ENCODE assay signal across 43 mouse cellular contexts in the genomic region with DNA sequence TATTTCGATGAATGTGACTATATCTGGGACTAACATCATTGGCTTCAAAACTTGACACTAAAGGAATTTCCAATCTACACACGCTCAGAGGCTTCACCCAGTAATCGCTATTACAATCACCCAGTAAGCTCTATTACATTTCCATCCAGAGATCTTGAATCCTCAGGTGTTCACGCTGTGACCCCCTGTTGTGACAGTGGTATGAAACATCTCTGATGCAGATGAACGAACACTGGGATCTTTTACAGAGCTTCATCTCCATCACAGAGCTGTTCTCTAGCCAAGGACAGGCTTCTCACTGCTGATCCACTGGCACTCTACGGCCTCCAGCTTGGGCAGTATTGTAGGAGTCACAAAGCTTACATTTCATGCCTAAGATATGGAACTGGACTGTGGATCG. TPM values are rescaled to one million over a fixed set of nuclear protein-coding genes. Genes with fewer than 3 reads are reported as not detected.
"Had no signal": no experiment of that assay in that cellular context is flagged by ENCODE, and none has a peak within 500 bp of the region (broad histone marks: within the 10 kb centered on the region; RNA-seq: fewer than 3 reads in every experiment).

No protein-coding gene starts in this region.

- H3K4me1 ChIP-seq: heart, embryonic 10.5 days; heart, embryonic 12.5 days; hindbrain, embryonic 13.5 days; hindbrain, embryonic 15.5 days; kidney, embryonic 15.5 days; limb, embryonic 13.5 days; limb, embryonic 15.5 days; liver, embryonic 12.5 days had no signal

- DNase-seq: gastrocnemius, adult 2 months; gastrocnemius, postnatal 14 days; gastrocnemius, postnatal 36 days; heart, adult 18-20 months; heart, postnatal 10 days; kidney, adult 11 months; kidney, adult 2 months; kidney, adult 9 months; kidney, postnatal 14 days; kidney, postnatal 36 days; layer of hippocampus, adult 9-11 months; layer of hippocampus, postnatal 36 days; left cerebral cortex, postnatal 4 days had no signal

- H3K4me2 ChIP-seq: heart, embryonic 12.5 days; hindbrain, embryonic 13.5 days; hindbrain, embryonic 15.5 days; kidney, embryonic 15.5 days; limb, embryonic 13.5 days; limb, embryonic 15.5 days; liver, embryonic 12.5 days had no signal

- H3K27ac ChIP-seq: gastrocnemius, adult 2 months; heart, embryonic 10.5 days; hindbrain, embryonic 13.5 days; hindbrain, embryonic 15.5 days; hindbrain, postnatal 0 days; kidney, embryonic 15.5 days; kidney, postnatal 0 days; limb, embryonic 13.5 days; limb, embryonic 15.5 days; liver, embryonic 12.5 days; liver, embryonic 14.5 days had no signal

- ATAC-seq: hindbrain, postnatal 0 days; intestine, embryonic 16.5 days; liver, embryonic 12.5 days had no signal

- H3K27me3 ChIP-seq: heart, embryonic 12.5 days; hindbrain, embryonic 13.5 days; hindbrain, embryonic 15.5 days; kidney, embryonic 15.5 days; limb, embryonic 13.5 days; limb, embryonic 15.5 days; liver, embryonic 12.5 days had no signal

- H3K4me3 ChIP-seq: gastrocnemius, adult 2 months; heart, embryonic 10.5 days; heart, embryonic 12.5 days; hindbrain, embryonic 13.5 days; hindbrain, embryonic 15.5 days; kidney, embryonic 15.5 days; limb, embryonic 13.5 days; limb, embryonic 15.5 days; liver, embryonic 12.5 days had no signal

- H3K9me3 ChIP-seq: heart, embryonic 10.5 days; heart, embryonic 12.5 days; hindbrain, embryonic 13.5 days; hindbrain, embryonic 15.5 days; kidney, embryonic 15.5 days; limb, embryonic 13.5 days; limb, embryonic 15.5 days; liver, embryonic 12.5 days had no signal

- H3K9ac ChIP-seq: heart, embryonic 12.5 days; hindbrain, embryonic 13.5 days; hindbrain, embryonic 15.5 days; kidney, embryonic 15.5 days; limb, embryonic 13.5 days; limb, embryonic 15.5 days; liver, embryonic 12.5 days; liver, embryonic 14.5 days had no signal

RNA-seq across cellular contexts. Expression of a gene that starts 37.8 kb away (rescaled TPM):
- total RNA-seq: gastrocnemius, adult 2 months; gastrocnemius, postnatal 14 days; gastrocnemius, postnatal 36 days; heart, adult 18-20 months; heart, adult 8-10 months; heart, postnatal 10 days; heart, postnatal 25 days; hematopoietic stem cell, adult 5-6 weeks; hindbrain, postnatal 0 days; layer of hippocampus, adult 18-20 months; layer of hippocampus, adult 8-10 months; layer of hippocampus, postnatal 14 days; layer of hippocampus, postnatal 36 days; left cerebral cortex, adult 18-20 months; left cerebral cortex, adult 8-10 months; left cerebral cortex, postnatal 10 days; left cerebral cortex, postnatal 25 days; left cerebral cortex, postnatal 4 days; liver, adult 2 months had no signal
- polyA plus RNA-seq: gonadal fat pad, adult 2 months; heart, embryonic 10.5 days; heart, embryonic 12.5 days; heart, embryonic 14.5 days; heart, embryonic 16.5 days; hindbrain, embryonic 11.5 days; hindbrain, embryonic 13.5 days; intestine, embryonic 14.5 days; intestine, embryonic 16.5 days; kidney, embryonic 15.5 days; kidney, postnatal 0 days; limb, embryonic 11.5 days; limb, embryonic 13.5 days; liver, adult 2 months; liver, embryonic 12.5 days; liver, embryonic 14.5 days; liver, embryonic 16.5 days had no signal
